Mouse (Mus musculus): ENCODE results near the gene Fam43b. TPM values are rescaled to one million over a fixed set of nuclear protein-coding genes. Genes with fewer than 3 reads are reported as not detected.

Gene Fam43b
- polyA plus RNA-seq, 1 experiment from 2014 or later, result not detected

DNA sequence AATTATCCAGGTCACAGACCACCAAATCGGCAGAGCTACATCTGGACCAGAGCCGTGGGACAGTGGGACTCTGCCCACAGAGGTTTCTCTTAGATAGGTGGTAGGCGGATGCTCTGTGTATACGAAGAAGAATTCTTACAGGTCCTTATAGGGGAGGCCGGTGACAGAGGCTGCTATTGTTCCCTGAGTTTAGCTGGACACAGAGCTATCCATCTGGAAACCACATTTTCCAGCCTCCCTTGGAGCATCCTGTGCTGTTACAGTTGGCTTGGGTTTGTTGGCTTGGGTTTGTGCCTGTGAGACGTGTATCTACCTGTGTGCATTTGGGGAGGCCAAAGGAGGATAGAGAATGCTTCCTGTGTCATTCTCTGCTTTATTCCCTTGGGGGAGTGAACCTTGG, 43.6 kb downstream of the Fam43b start:
- H3K4me1 ChIP-seq (ENCODE audit: insufficient read depth), result no peaks in the 10 kb centered on the region
- H3K36me3 ChIP-seq (ENCODE audit: insufficient read depth), result no peaks in the 10 kb centered on the region
- no peaks in the 10 kb centered on the region for H3K9me3 ChIP-seq (ENCODE audit: low read depth, low read length)
- 83% methylated on average over 6 of the region's 6 CpGs for WGBS
- no peak overlapping the region for H3K27ac ChIP-seq (ENCODE audit: low read depth)
- no peak overlapping the region for H3K4me2 ChIP-seq
- H3K9ac ChIP-seq, result no peak overlapping the region
- H3K27me3 ChIP-seq (ENCODE audit: insufficient read depth, low read length), result no peaks in the 10 kb centered on the region
- no peak overlapping the region for H3K4me3 ChIP-seq (ENCODE audit: low read depth, low read length)
- DNase-seq, result no peak
- no peak for ATAC-seq (ENCODE audit: insufficient read depth)
- no peak for TF ChIP-seq CTCF (IDR thresholded peaks at IDR 0.05; ENCODE audit: low read depth)

DNA sequence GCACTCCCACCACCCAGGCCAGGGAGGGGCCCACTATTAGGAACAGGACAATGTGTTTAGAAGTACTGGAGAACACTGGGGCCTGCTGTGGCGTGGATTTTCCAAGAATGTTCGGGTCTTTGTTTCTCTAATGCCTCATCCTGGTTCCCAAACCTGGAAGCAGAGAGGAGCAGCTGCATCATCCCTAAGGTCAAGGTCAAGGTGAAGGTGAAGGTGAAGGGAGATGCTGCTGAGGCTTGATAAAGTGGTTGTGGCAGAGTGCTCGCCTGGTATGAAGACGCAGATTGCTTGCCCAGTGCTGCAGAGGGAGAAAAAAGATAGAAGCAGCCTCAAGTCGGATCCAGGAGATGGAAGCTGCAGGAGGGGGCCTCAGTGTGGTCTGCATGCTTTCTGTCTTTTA, 44.5 kb downstream of the Fam43b start:
- H3K4me3 ChIP-seq (ENCODE audit: low read depth, low read length), result no peak overlapping the region
- no peak for TF ChIP-seq CTCF (IDR thresholded peaks at IDR 0.05; ENCODE audit: low read depth)
- H3K4me1 ChIP-seq (ENCODE audit: insufficient read depth), result no peaks in the 10 kb centered on the region
- 78% methylated on average over 5 of the region's 5 CpGs for WGBS
- H3K9ac ChIP-seq, result no peak overlapping the region
- no peaks in the 10 kb centered on the region for H3K36me3 ChIP-seq (ENCODE audit: insufficient read depth)
- H3K27me3 ChIP-seq (ENCODE audit: insufficient read depth, low read length), result no peaks in the 10 kb centered on the region
- H3K27ac ChIP-seq (ENCODE audit: low read depth), result no peak overlapping the region
- H3K9me3 ChIP-seq (ENCODE audit: low read depth, low read length), result no peaks in the 10 kb centered on the region
- ATAC-seq (ENCODE audit: insufficient read depth) (no peak), DNase-seq (no peak)
- no peak overlapping the region for H3K4me2 ChIP-seq

DNA sequence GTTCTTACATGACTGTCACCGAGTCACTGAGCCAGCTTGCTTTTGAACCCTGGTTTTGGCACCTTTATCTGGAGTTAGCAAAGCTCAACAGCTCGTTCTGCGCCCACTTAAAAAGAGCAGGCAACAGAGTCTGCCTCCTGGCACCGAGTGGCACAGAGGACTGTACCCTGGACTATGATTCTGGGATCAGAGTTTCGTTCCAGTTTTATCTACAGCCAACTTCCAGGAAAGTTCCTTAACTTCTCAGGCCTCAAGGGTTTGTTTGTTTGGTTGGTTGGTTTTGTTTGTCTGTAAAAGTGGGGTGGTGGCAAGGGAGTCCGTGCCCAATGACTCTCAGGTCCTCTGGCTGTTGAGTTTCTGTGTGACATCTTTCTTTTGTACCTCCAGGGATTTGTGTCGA, 47.6 kb downstream of the Fam43b start:
- H3K9ac ChIP-seq, result no peak overlapping the region
- no peak overlapping the region for H3K27ac ChIP-seq (ENCODE audit: low read depth)
- no peaks in the 10 kb centered on the region for H3K36me3 ChIP-seq (ENCODE audit: insufficient read depth)
- H3K4me3 ChIP-seq (ENCODE audit: low read depth, low read length), result no peak overlapping the region
- ATAC-seq (ENCODE audit: insufficient read depth) (no peak), DNase-seq (no peak)
- no peaks in the 10 kb centered on the region for H3K9me3 ChIP-seq (ENCODE audit: low read depth, low read length)
- H3K4me2 ChIP-seq, result no peak overlapping the region
- no peak for TF ChIP-seq CTCF (IDR thresholded peaks at IDR 0.05; ENCODE audit: low read depth)
- no peaks in the 10 kb centered on the region for H3K4me1 ChIP-seq (ENCODE audit: insufficient read depth)
- no peaks in the 10 kb centered on the region for H3K27me3 ChIP-seq (ENCODE audit: insufficient read depth, low read length)
- 66% methylated on average over 7 of the region's 7 CpGs for WGBS

DNA sequence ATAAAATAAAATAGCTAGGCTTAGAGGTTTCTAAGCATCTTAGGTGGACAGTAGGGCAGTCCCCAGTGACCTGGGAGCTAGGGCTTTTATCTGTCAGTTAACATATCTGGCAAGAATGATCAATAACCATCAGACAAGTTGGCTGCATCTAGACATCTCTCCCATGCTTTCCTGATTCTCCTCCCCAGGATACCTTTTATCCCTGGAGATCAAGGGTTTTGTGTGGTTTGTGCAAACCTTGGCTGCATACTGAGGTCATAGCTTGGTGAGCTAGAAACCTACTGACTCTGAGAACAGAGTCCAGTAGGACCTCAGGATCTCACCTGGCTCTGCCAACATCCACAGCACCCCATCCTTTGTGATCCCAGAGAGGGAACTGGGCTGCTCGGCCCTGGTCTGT, 49.0 kb downstream of the Fam43b start:
- Histone ChIP-seq H3K4me1 (ENCODE audit: insufficient read depth) (no peaks in the 10 kb centered on the region), H3K27ac (ENCODE audit: low read depth) (no peak overlapping the region), H3K36me3 (ENCODE audit: insufficient read depth) (no peaks in the 10 kb centered on the region), H3K4me3 (ENCODE audit: low read depth, low read length) (no peak overlapping the region), H3K9me3 (ENCODE audit: low read depth, low read length) (no peaks in the 10 kb centered on the region), H3K9ac (no peak overlapping the region), H3K4me2 (no peak overlapping the region), H3K27me3 (ENCODE audit: insufficient read depth, low read length) (no peaks in the 10 kb centered on the region)
- no peak for TF ChIP-seq CTCF (IDR thresholded peaks at IDR 0.05; ENCODE audit: low read depth)
- DNase-seq (no peak), ATAC-seq (ENCODE audit: insufficient read depth) (no peak)
- WGBS, result 72% methylated on average over 1 of the region's 1 CpGs

DNA sequence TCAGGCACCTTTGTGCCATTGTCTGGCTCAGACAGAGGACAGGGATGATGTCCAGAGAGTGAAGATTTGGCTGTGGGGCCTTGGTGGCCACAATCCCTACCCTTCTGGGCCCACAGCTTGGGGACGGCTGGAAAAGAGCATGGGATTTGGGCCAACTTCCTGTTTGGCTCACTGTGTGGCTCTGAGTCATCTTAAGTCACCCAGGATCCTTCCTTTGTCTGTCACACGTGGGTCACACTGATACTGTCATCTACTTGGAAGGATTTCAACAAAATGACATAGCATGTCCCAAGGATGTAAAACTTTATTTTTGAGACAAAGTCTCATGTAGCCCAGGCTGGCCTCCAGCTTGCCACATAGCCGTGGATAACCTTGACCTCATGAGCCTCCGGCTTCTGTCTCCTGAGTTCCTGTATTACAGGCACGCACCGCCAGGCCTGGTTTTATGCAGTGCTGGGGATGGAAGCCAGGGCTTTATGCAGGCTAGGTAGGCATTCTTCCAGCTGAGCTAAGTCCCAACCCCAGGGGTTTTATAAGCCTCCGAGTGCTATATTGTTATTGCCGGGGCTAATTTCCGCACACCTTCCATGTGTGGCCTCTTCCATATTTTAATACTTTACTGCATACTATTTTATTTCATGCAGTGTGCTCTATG, 51.3 kb downstream of the Fam43b start:
- no peak overlapping the region for H3K4me3 ChIP-seq (ENCODE audit: low read depth, low read length)
- no peak overlapping the region for H3K27ac ChIP-seq (ENCODE audit: low read depth)
- no peaks in the 10 kb centered on the region for H3K9me3 ChIP-seq (ENCODE audit: low read depth, low read length)
- no peak for TF ChIP-seq CTCF (IDR thresholded peaks at IDR 0.05; ENCODE audit: low read depth)
- DNase-seq (peak; percentile 55), ATAC-seq (ENCODE audit: insufficient read depth) (no peak)
- no peaks in the 10 kb centered on the region for H3K4me1 ChIP-seq (ENCODE audit: insufficient read depth)
- H3K4me2 ChIP-seq, result no peak overlapping the region
- no peaks in the 10 kb centered on the region for H3K36me3 ChIP-seq (ENCODE audit: insufficient read depth)
- 71% methylated on average over 9 of the region's 9 CpGs for WGBS
- no peak overlapping the region for H3K9ac ChIP-seq
- H3K27me3 ChIP-seq (ENCODE audit: insufficient read depth, low read length), result no peaks in the 10 kb centered on the region

Other genes starting within 250 kb of the Fam43b start
- gene Hp1bp3, start 180.2 kb downstream of the Fam43b start, polyA plus RNA-seq (2014; fragmentation: Nextera tagmentation; extraction: Ambion mirVana), result 172 and 179 TPM in 2 replicates
- gene Sh2d5, start 146.1 kb downstream of the Fam43b start, polyA plus RNA-seq (2014; fragmentation: Nextera tagmentation; extraction: Ambion mirVana), result 0.36 and 0.41 TPM in 2 replicates
- gene Kif17, start 146.1 kb downstream of the Fam43b start, polyA plus RNA-seq (2014; fragmentation: Nextera tagmentation; extraction: Ambion mirVana), result 2.2 and 2.5 TPM in 2 replicates
- gene Ddost, start 91.8 kb downstream of the Fam43b start, polyA plus RNA-seq (2014; fragmentation: Nextera tagmentation; extraction: Ambion mirVana), result 371 and 379 TPM in 2 replicates
- gene Pink1, start 70.2 kb downstream of the Fam43b start, polyA plus RNA-seq (2014; fragmentation: Nextera tagmentation; extraction: Ambion mirVana), result 22.2 and 25.1 TPM in 2 replicates
- 24.1 and 24.4 TPM in 2 replicates for gene Cda, start 28.5 kb downstream of the Fam43b start, polyA plus RNA-seq (2014; fragmentation: Nextera tagmentation; extraction: Ambion mirVana)
- 16.1 and 18.0 TPM in 2 replicates for gene Mul1, start 38.1 kb upstream of the Fam43b start, polyA plus RNA-seq (2014; fragmentation: Nextera tagmentation; extraction: Ambion mirVana)
- 2.6 and 3.2 TPM in 2 replicates for gene Camk2n1, start 57.8 kb upstream of the Fam43b start, polyA plus RNA-seq (2014; fragmentation: Nextera tagmentation; extraction: Ambion mirVana)
- 0.11 and 0.15 TPM in 2 replicates for gene Vwa5b1, start 239.4 kb upstream of the Fam43b start, polyA plus RNA-seq (2014; fragmentation: Nextera tagmentation; extraction: Ambion mirVana)

All from lung, embryonic 14.5 days (tissue).